Mouse (Mus musculus) MEL (cell line): ENCODE measurements at regions not wholly inside any gene's neighbourhood (a gene's known extent, or its start where the extent isn't known, plus 50 kb on each side); places are given as distances from the start of the nearest gene placed in this dataset.

Source experiments
- DNase-seq: peaks from one replicate; pipeline ENCODE4 v3.0.0; 2011; ENCODE audit warnings: low read depth, low spot score
- H3K27ac ChIP-seq: 2 replicates; pipeline ENCODE4 v1.5.1; 2012; ENCODE audit warnings: low read depth, mild to moderate bottlenecking, control low read depth, low read length, moderate library complexity; ENCODE audit not compliant: control insufficient read depth
- H3K27me3 ChIP-seq, 2 experiments: fragments of 150-350 bp in 1 of 2; sonication (generic) in 1 of 2; 2 replicates each; pipeline ENCODE4 v1.6.1; 2012; ENCODE audit warnings: low read length in 2 of 2, mild to moderate bottlenecking in 2 of 2, improper control_type of control experiment in 1 of 2, moderate library complexity in 1 of 2; ENCODE audit not compliant: insufficient read depth in 2 of 2, control insufficient read depth in 1 of 2
- H3K36me3 ChIP-seq, 2 experiments: 2 replicates each; pipeline ENCODE4 v1.6.1; 2012 to 2014; ENCODE audit warnings: low read length in 2 of 2, improper control_type of control experiment in 1 of 2, inconsistent platforms in 1 of 2, mild to moderate bottlenecking in 1 of 2; ENCODE audit not compliant: insufficient read depth in 2 of 2, control insufficient read depth in 1 of 2
- H3K4me1 ChIP-seq, 2 experiments: fragments of 150-350 bp in 1 of 2; sonication (generic) in 1 of 2; 2 replicates each; pipeline ENCODE4 v1.6.1; 2012; ENCODE audit warnings: low read length in 2 of 2, improper control_type of control experiment in 1 of 2, mild to moderate bottlenecking in 1 of 2; ENCODE audit not compliant: insufficient read depth in 2 of 2, control insufficient read depth in 1 of 2
- H3K4me3 ChIP-seq, 2 experiments: fragments of 150-350 bp in 1 of 2; sonication (generic) in 1 of 2; 2 replicates each; pipeline ENCODE4 v1.5.1; 2012; ENCODE audit warnings: low read depth in 2 of 2, low read length in 2 of 2, mild to moderate bottlenecking in 2 of 2, moderate library complexity in 2 of 2, control low read depth in 1 of 2, improper control_type of control experiment in 1 of 2; ENCODE audit not compliant: control insufficient read depth in 1 of 2, insufficient read depth in 1 of 2
- H3K79me2 ChIP-seq: 2 replicates; pipeline ENCODE4 v1.6.1; 2012; ENCODE audit warnings: mild to moderate bottlenecking, low read length, moderate library complexity; ENCODE audit not compliant: control insufficient read depth, poor library complexity, insufficient read depth
- H3K9ac ChIP-seq: 2 replicates; pipeline ENCODE4 v1.6.1; 2012; ENCODE audit warnings: low read depth, mild to moderate bottlenecking, control low read depth, low read length, moderate library complexity; ENCODE audit not compliant: control insufficient read depth, poor library complexity, severe bottlenecking
- H3K9me3 ChIP-seq: fragments of 150-350 bp; sonication (generic); replicated peaks from 2 replicates; pipeline ENCODE4 v1.6.1; 2012; ENCODE audit warnings: mild to moderate bottlenecking, low read length, improper control_type of control experiment, moderate library complexity; ENCODE audit not compliant: insufficient read depth
- BHLHE40 ChIP-seq: IDR thresholded peaks from 2 replicates; pipeline ENCODE4 v1.6.1; 2012; ENCODE audit warnings: low read depth, mild to moderate bottlenecking, inconsistent platforms, low read length, improper control_type of control experiment, borderline replicate concordance
- CHD2 ChIP-seq: IDR thresholded peaks from 2 replicates; pipeline ENCODE4 v1.6.1; 2011; ENCODE audit warnings: low read length, improper control_type of control experiment
- CTCF ChIP-seq, 3 experiments: IDR thresholded peaks in 2 of 3; conservative IDR thresholded peaks in 1 of 3; 2 replicates each; pipeline ENCODE4 v1.5.1; 2011 to 2012; ENCODE audit warnings: low read length in 3 of 3, low read depth in 2 of 3, mild to moderate bottlenecking in 2 of 3, improper control_type of control experiment in 1 of 3, inconsistent platforms in 1 of 3, mixed read lengths in 1 of 3, moderate library complexity in 1 of 3; ENCODE audit not compliant: control insufficient read depth in 1 of 3, insufficient read depth in 1 of 3, poor library complexity in 1 of 3, severe bottlenecking in 1 of 3
- ELF1 ChIP-seq: IDR thresholded peaks from 2 replicates; pipeline ENCODE4 v1.6.1; 2014; ENCODE audit warnings: low read depth, mild to moderate bottlenecking, inconsistent platforms, low read length, improper control_type of control experiment, moderate library complexity
- ETS1 ChIP-seq: IDR thresholded peaks from 2 replicates; pipeline ENCODE4 v1.6.1; 2012; ENCODE audit warnings: low read depth, mild to moderate bottlenecking, inconsistent platforms, low read length, improper control_type of control experiment, moderate library complexity
- GABPA ChIP-seq: IDR thresholded peaks from 2 replicates; pipeline ENCODE4 v1.6.1; 2012; ENCODE audit warnings: low read depth, mild to moderate bottlenecking, inconsistent platforms, low read length, improper control_type of control experiment, moderate library complexity
- HCFC1 ChIP-seq: IDR thresholded peaks from 2 replicates; pipeline ENCODE4 v1.6.1; 2012; ENCODE audit warnings: low read depth, mild to moderate bottlenecking, inconsistent platforms, low read length, improper control_type of control experiment, moderate library complexity
- JUND ChIP-seq: IDR thresholded peaks from 2 replicates; pipeline ENCODE4 v1.6.1; 2011; ENCODE audit warnings: low read depth, mild to moderate bottlenecking, improper control_type of control experiment, low read length
- KAT2A ChIP-seq: conservative IDR thresholded peaks from 2 replicates; pipeline ENCODE4 v1.6.1; 2012; ENCODE audit warnings: low read depth, low read length, improper control_type of control experiment, inconsistent platforms
- MAFK ChIP-seq: IDR thresholded peaks from 2 replicates; pipeline ENCODE4 v1.6.1; 2011; ENCODE audit warnings: low read depth, mild to moderate bottlenecking, low read length, improper control_type of control experiment, borderline replicate concordance
- MAX ChIP-seq: IDR thresholded peaks from 2 replicates; pipeline ENCODE4 v1.6.1; 2011; ENCODE audit warnings: low read length, improper control_type of control experiment
- MEF2A ChIP-seq: IDR thresholded peaks from 2 replicates; pipeline ENCODE4 v1.6.1; 2014; ENCODE audit warnings: low read depth, mild to moderate bottlenecking, inconsistent platforms, low read length, improper control_type of control experiment; ENCODE audit not compliant: poor library complexity, insufficient replicate concordance, severe bottlenecking; ENCODE audit errors: extremely low read depth
- MXI1 ChIP-seq: IDR thresholded peaks from 2 replicates; pipeline ENCODE4 v1.6.1; 2011; ENCODE audit warnings: mild to moderate bottlenecking, low read depth, low read length, improper control_type of control experiment
- MYC ChIP-seq: IDR thresholded peaks from 2 replicates; pipeline ENCODE4 v1.6.1; 2011; ENCODE audit warnings: low read depth, mild to moderate bottlenecking, low read length, improper control_type of control experiment, moderate library complexity
- NELFE ChIP-seq: IDR thresholded peaks from 2 replicates; pipeline ENCODE4 v1.6.1; 2011; ENCODE audit warnings: low read depth, low read length, improper control_type of control experiment
- NRF1 ChIP-seq: IDR thresholded peaks from 2 replicates; pipeline ENCODE4 v1.6.1; 2014; ENCODE audit warnings: low read depth, mild to moderate bottlenecking, inconsistent platforms, low read length, improper control_type of control experiment, moderate library complexity; ENCODE audit not compliant: poor library complexity, insufficient read depth, severe bottlenecking
- POLR2AphosphoS2 ChIP-seq: IDR thresholded peaks from 2 replicates; pipeline ENCODE4 v1.6.1; 2011; ENCODE audit warnings: low read length, improper control_type of control experiment
- RAD21 ChIP-seq: IDR thresholded peaks from 2 replicates; pipeline ENCODE4 v1.6.1; 2011; ENCODE audit warnings: mild to moderate bottlenecking, low read depth, low read length, improper control_type of control experiment
- RCOR1 ChIP-seq: IDR thresholded peaks from 2 replicates; pipeline ENCODE4 v1.6.1; 2012; ENCODE audit warnings: low read depth, mild to moderate bottlenecking, inconsistent platforms, low read length, improper control_type of control experiment
- SIN3A ChIP-seq: IDR thresholded peaks from 2 replicates; pipeline ENCODE4 v1.6.1; 2012; ENCODE audit warnings: low read length, improper control_type of control experiment, inconsistent platforms
- SMC3 ChIP-seq: IDR thresholded peaks from 2 replicates; pipeline ENCODE4 v1.6.1; 2011; ENCODE audit warnings: low read depth, low read length, improper control_type of control experiment
- TBP ChIP-seq: IDR thresholded peaks from 2 replicates; pipeline ENCODE4 v1.8.0; 2011; ENCODE audit warnings: low read depth, low read length, improper control_type of control experiment
- USF1 ChIP-seq: IDR thresholded peaks from 2 replicates; pipeline ENCODE4 v1.6.1; 2014; ENCODE audit warnings: low read depth, mild to moderate bottlenecking, inconsistent platforms, low read length, improper control_type of control experiment, moderate library complexity
- USF2 ChIP-seq, 2 experiments: IDR thresholded peaks; 2 replicates each; pipeline ENCODE4 v1.6.1; 2011 to 2012; ENCODE audit warnings: improper control_type of control experiment in 2 of 2, low read length in 2 of 2, borderline replicate concordance in 1 of 2, inconsistent platforms in 1 of 2, low read depth in 1 of 2, mild to moderate bottlenecking in 1 of 2; ENCODE audit not compliant: insufficient read depth in 1 of 2
- ZC3H11A ChIP-seq: IDR thresholded peaks from 2 replicates; pipeline ENCODE4 v1.6.1; 2012; ENCODE audit warnings: low read depth, mild to moderate bottlenecking, inconsistent platforms, low read length, improper control_type of control experiment
- ZKSCAN1 ChIP-seq: IDR thresholded peaks from 2 replicates; pipeline ENCODE4 v1.6.1; 2012; ENCODE audit warnings: low read depth, mild to moderate bottlenecking, inconsistent platforms, low read length, improper control_type of control experiment, moderate library complexity
- ZMIZ1 ChIP-seq: IDR thresholded peaks from 2 replicates; pipeline ENCODE4 v1.6.1; 2012; ENCODE audit warnings: low read depth, mild to moderate bottlenecking, inconsistent platforms, low read length, improper control_type of control experiment, moderate library complexity
- ZNF384 ChIP-seq: IDR thresholded peaks from 2 replicates; pipeline ENCODE4 v1.6.1; 2012; ENCODE audit warnings: low read depth, mild to moderate bottlenecking, inconsistent platforms, low read length, improper control_type of control experiment

- no peaks in the 10 kb centered on the region for H3K79me2 ChIP-seq
- no peak overlapping the region for H3K27ac ChIP-seq
- no peak overlapping the region for H3K4me3 ChIP-seq
- no peaks in the 10 kb centered on the region for H3K36me3 ChIP-seq
- no peaks in the 10 kb centered on the region for H3K9me3 ChIP-seq
- H3K4me1 ChIP-seq: no peaks in the 10 kb centered on the region
- DNase-seq: no peak
- no peaks in the 10 kb centered on the region for H3K27me3 ChIP-seq
- no peak overlapping the region for H3K9ac ChIP-seq
- TF ChIP-seq MXI1 (no peak), JUND (no peak), CHD2 (no peak), SIN3A (no peak), MAX (no peak)
These were observed 131.8 kb downstream of the Tshz3 start for GRCm38 (mm10) chr7:36829710-36830109.

GRCm38 (mm10) chr7:36830155-36830554 lies 132.2 kb downstream of the Tshz3 start:
- H3K27ac ChIP-seq: no peak overlapping the region
- H3K9ac ChIP-seq: no peak overlapping the region
- H3K9me3 ChIP-seq: no peaks in the 10 kb centered on the region
- no peaks in the 10 kb centered on the region for H3K27me3 ChIP-seq
- H3K4me1 ChIP-seq: no peaks in the 10 kb centered on the region
- DNase-seq: no peak
- no peaks in the 10 kb centered on the region for H3K79me2 ChIP-seq
- no peaks in the 10 kb centered on the region for H3K36me3 ChIP-seq
- TF ChIP-seq MEF2A (no peak), CHD2 (no peak), ETS1 (no peak), NELFE (no peak), POLR2AphosphoS2 (no peak), ZMIZ1 (no peak), MAX (no peak), NRF1 (no peak), ZNF384 (no peak), MAFK (no peak), TBP (no peak), ZKSCAN1 (no peak), BHLHE40 (no peak), GABPA (no peak), MYC (no peak), JUND (no peak)
- TF ChIP-seq, all 39 proteins: peak for 0
- H3K4me3 ChIP-seq: no peak overlapping the region

GRCm38 (mm10) chr7:36848279-36848678 lies 150.4 kb downstream of the Tshz3 start:
- H3K27me3 ChIP-seq: no peaks in the 10 kb centered on the region
- H3K9me3 ChIP-seq: no peaks in the 10 kb centered on the region
- H3K9ac ChIP-seq: no peak overlapping the region
- no peak for DNase-seq
- H3K27ac ChIP-seq: no peak overlapping the region
- no peaks in the 10 kb centered on the region for H3K36me3 ChIP-seq
- no peaks in the 10 kb centered on the region for H3K4me1 ChIP-seq
- TF ChIP-seq MEF2A (no peak), USF1 (no peak), ZNF384 (no peak), TBP (no peak), HCFC1 (no peak), KAT2A (no peak), RAD21 (no peak), SMC3 (no peak), NRF1 (no peak), CHD2 (no peak), ZC3H11A (no peak), ELF1 (no peak), USF2 (IDR thresholded peaks at IDR 0.05; ENCODE audit: borderline replicate concordance in 1 of 2, insufficient read depth in 1 of 2, low read depth in 1 of 2, low read length in 2 of 2) (no peak), MYC (no peak), RCOR1 (no peak), CTCF (IDR thresholded peaks at IDR 0.05 in 2 of 3, conservative IDR thresholded peaks at IDR 0.05 in 1 of 3; ENCODE audit: control insufficient read depth in 1 of 3, insufficient read depth in 1 of 3, low read depth in 2 of 3, low read length in 3 of 3, poor library complexity in 1 of 3, severe bottlenecking in 1 of 3) (no peak)
- H3K4me3 ChIP-seq: no peak overlapping the region
- no peaks in the 10 kb centered on the region for H3K79me2 ChIP-seq
